Mouse (Mus musculus) heart, adult 10 weeks (tissue): Measurements from ENCODE around the gene Mgarp. TPM values are rescaled to one million over a fixed set of nuclear protein-coding genes. Genes with fewer than 3 reads are reported as not detected.

ENCODE experiments used
- polyA plus RNA-seq: library from polyadenylated mRNA; stranded (reverse); fragments of 350-450 nt; fragmentation: Illumina TruSeq; extraction: RNeasy Lipid Tissue Mini Kit (QIAGEN cat#74804); gene quantifications from one replicate; pipeline ENCODE4 v1.2.3, GENCODE M21; 2014; ENCODE audit warnings: low read depth, low replicate concordance

Mgarp gene
- polyA plus RNA-seq, result 0.39 TPM

GRCm38 (mm10) chr3:51396219-51397068 is at the start of gene Mgarp:
Mgarp (minus strand) TSS chr3:51396738.

GRCm38 (mm10) chr3:51415098-51416072 is 18.8 kb upstream of the Mgarp start, which contains the start of gene Naa15:
Naa15 (plus strand) TSS chr3:51415148.

GRCm38 (mm10) chr3:51408561-51409183 is 12.1 kb upstream of the Mgarp start, which contains the start of gene Ndufc1:
Ndufc1 (minus strand) TSS chr3:51408988.

DNA sequence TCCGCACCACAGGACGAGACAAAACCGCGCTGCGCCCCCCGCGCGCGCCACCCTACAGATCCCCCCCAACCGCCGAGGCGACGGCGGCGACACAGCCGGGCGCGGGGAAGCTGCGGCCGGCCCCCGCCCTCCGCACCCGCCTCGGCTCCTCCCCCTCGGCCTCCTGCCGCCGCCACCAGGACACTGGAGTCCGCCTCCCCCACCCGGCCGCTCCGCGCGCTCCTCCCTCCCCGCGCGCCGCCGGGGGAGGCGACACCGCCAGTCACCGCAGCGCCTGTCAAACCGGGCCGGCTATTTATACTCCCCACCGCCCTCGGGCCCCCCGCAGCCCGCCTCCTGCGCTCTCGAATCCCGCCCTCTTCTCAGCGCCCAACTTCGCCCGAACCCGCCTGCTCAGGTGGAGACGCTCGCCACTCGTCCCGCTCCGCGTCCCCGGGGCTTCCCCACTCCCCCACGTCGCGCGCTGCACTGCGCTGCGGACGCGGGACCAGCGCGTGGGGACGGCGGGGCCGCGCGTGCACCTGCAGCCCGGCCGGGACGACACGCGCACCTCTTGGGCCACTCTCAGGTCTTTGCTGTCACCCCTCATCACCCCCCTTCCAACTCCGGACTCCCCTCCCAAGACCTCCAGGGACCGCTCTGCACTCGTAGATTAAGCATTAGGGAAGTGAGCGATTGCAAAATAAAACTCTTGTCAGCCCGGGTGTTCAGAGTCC is 55.8 kb downstream of the Mgarp start, which contains the start of gene Elf2:
Gene Elf2, minus strand, starts transcription at position 112 of the 716 bp plus-strand sequence.

Other genes starting within 250 kb of the Mgarp start
- 25.0 TPM for gene Noct, start 172.3 kb downstream of the Mgarp start, polyA plus RNA-seq
- 37.2 TPM for gene Elf2, start 56.1 kb downstream of the Mgarp start, polyA plus RNA-seq
- gene Ndufc1, start 12.2 kb upstream of the Mgarp start, polyA plus RNA-seq, result 1,266 TPM
- 29.9 TPM for gene Naa15, start 18.4 kb upstream of the Mgarp start, polyA plus RNA-seq
- 7.3 TPM for gene Rab33b, start 87.2 kb upstream of the Mgarp start, polyA plus RNA-seq
- 31.6 TPM for gene Setd7, start 164.1 kb upstream of the Mgarp start, polyA plus RNA-seq